Mouse (Mus musculus) liver, embryonic 15.5 days (tissue): ENCODE data around the gene Ddx17. TPM values are rescaled to one million over a fixed set of nuclear protein-coding genes. Genes with fewer than 3 reads are reported as not detected.

Experiments used
- ATAC-seq: fragments of 200-750 bp; cut with Nextera tagmentation; 2 replicates; pipeline ENCODE4 v1.8.0; 2017; ENCODE audit warnings: moderate number of reproducible peaks, mild to moderate bottlenecking, moderate library complexity; ENCODE audit not compliant: insufficient read depth
- H3K27ac ChIP-seq: fragments of 300-500 bp; sonication (generic); replicated peaks from 2 replicates; pipeline ENCODE4 v1.5.1; 2015; ENCODE audit warnings: mild to moderate bottlenecking, inconsistent platforms
- H3K27me3 ChIP-seq: fragments of 300-500 bp; sonication (generic); 2 replicates; pipeline ENCODE4 v1.6.1; 2015; ENCODE audit warnings: mild to moderate bottlenecking, inconsistent platforms
- H3K36me3 ChIP-seq: fragments of 300-500 bp; sonication (generic); replicated peaks from 2 replicates; pipeline ENCODE4 v1.6.1; 2015; ENCODE audit warnings: moderate library complexity, mild to moderate bottlenecking, inconsistent platforms
- H3K4me1 ChIP-seq: fragments of 300-500 bp; sonication (generic); replicated peaks from 2 replicates; pipeline ENCODE4 v1.6.1; 2015; ENCODE audit warnings: inconsistent platforms
- H3K4me2 ChIP-seq: fragments of 300-500 bp; sonication (generic); 2 replicates; pipeline ENCODE4 v1.6.1; 2015; ENCODE audit warnings: moderate library complexity, mild to moderate bottlenecking, inconsistent platforms
- H3K4me3 ChIP-seq: fragments of 300-500 bp; sonication (generic); replicated peaks from 2 replicates; pipeline ENCODE4 v1.5.1; 2015; ENCODE audit warnings: mild to moderate bottlenecking, inconsistent platforms
- H3K9ac ChIP-seq: fragments of 300-500 bp; sonication (generic); 2 replicates; pipeline ENCODE4 v1.6.1; 2015; ENCODE audit warnings: moderate library complexity, mild to moderate bottlenecking, inconsistent platforms
- H3K9me3 ChIP-seq: fragments of 300-500 bp; sonication (generic); replicated peaks from 2 replicates; pipeline ENCODE4 v1.6.1; 2016; ENCODE audit warnings: inconsistent platforms
- WGBS: fragments of 180-500 bp; shearing (Covaris S2); methylation state at CpG from one replicate; pipeline ENCODE4 v1.1.7; 2015; ENCODE audit warnings: mixed read lengths; ENCODE audit not compliant: insufficient replicate concordance; 5-methylcytosine and 5-hydroxymethylcytosine counted together
- microRNA-seq: library from miRNA; unstranded; fragments of <30 nt; microRNA quantifications from one replicate; pipeline ENCODE4, GENCODE M21; 2016
- polyA plus RNA-seq: library from polyadenylated mRNA; unstranded; fragments of >200 nt; fragmentation: Nextera tagmentation; extraction: Ambion mirVana; gene quantifications from 2 replicates; pipeline ENCODE4 v1.2.1, GENCODE M21; 2015

Gene Ddx17
- polyA plus RNA-seq, 1 experiment from 2014 or later: 11.6 TPM

GRCm38 (mm10) chr15:79504707-79505452 lies 41.7 kb downstream of the Ddx17 start, which contains the start of gene Kcnj4:
Kcnj4 (minus strand) TSS chr15:79505241.
- no peaks in the 10 kb centered on the region for H3K36me3 ChIP-seq
- H3K4me1 ChIP-seq: peaks cover 11% of the 10 kb centered on the region; the same call in 1 of the 2 replicates
- H3K9ac ChIP-seq: no peak within 1 kb of the TSS
- peak within 1 kb of the TSS; percentile 72 for H3K4me2 ChIP-seq
- WGBS: 2% methylated on average over 60 of the region's 60 CpGs
- H3K4me3 ChIP-seq: peak within 1 kb of the TSS; percentile 49
- H3K9me3 ChIP-seq: no peaks in the 10 kb centered on the region
- H3K27ac ChIP-seq: no peak within 1 kb of the TSS
- no peak for ATAC-seq
- peaks cover 99% of the 10 kb centered on the region for H3K27me3 ChIP-seq

GRCm38 (mm10) chr15:79503438-79503837 lies 43.1 kb downstream of the Ddx17 start:
- Histone ChIP-seq H3K36me3 (no peaks in the 10 kb centered on the region), H3K4me2 (no peak overlapping the region), H3K9me3 (no peaks in the 10 kb centered on the region), H3K4me3 (no peak overlapping the region), H3K27me3 (peaks cover 100% of the 10 kb centered on the region), H3K9ac (no peak overlapping the region), H3K4me1 (peaks cover 11% of the 10 kb centered on the region; the same call in 1 of the 2 replicates), H3K27ac (no peak overlapping the region)
- no peak for ATAC-seq
- 58% methylated on average over 5 of the region's 5 CpGs for WGBS

GRCm38 (mm10) chr15:79502891-79503341 lies 43.6 kb downstream of the Ddx17 start:
- ATAC-seq: no peak
- Histone ChIP-seq H3K4me3 (no peak overlapping the region), H3K4me2 (no peak overlapping the region), H3K9me3 (no peaks in the 10 kb centered on the region), H3K36me3 (no peaks in the 10 kb centered on the region), H3K4me1 (peaks cover 11% of the 10 kb centered on the region; the same call in 1 of the 2 replicates), H3K27ac (no peak overlapping the region), H3K27me3 (peaks cover 100% of the 10 kb centered on the region), H3K9ac (no peak overlapping the region)
- 16% methylated on average over 18 of the region's 18 CpGs for WGBS

- Histone ChIP-seq H3K36me3 (no peaks in the 10 kb centered on the region), H3K4me2 (no peak overlapping the region), H3K9ac (no peak overlapping the region), H3K27ac (no peak overlapping the region), H3K9me3 (no peaks in the 10 kb centered on the region), H3K4me1 (peaks cover under 1% of the 10 kb centered on the region; the same call in 1 of the 2 replicates), H3K4me3 (no peak overlapping the region), H3K27me3 (peaks cover 81% of the 10 kb centered on the region)
- no peak for ATAC-seq
- WGBS: 63% methylated on average over 17 of the region's 17 CpGs
Observed at GRCm38 (mm10) chr15:79500110-79500509, 46.4 kb downstream of the Ddx17 start.

- Histone ChIP-seq H3K9ac (no peak overlapping the region), H3K36me3 (no peaks in the 10 kb centered on the region), H3K27me3 (peaks cover 71% of the 10 kb centered on the region), H3K4me2 (no peak overlapping the region), H3K27ac (no peak overlapping the region), H3K9me3 (no peaks in the 10 kb centered on the region), H3K4me3 (no peak overlapping the region), H3K4me1 (no peaks in the 10 kb centered on the region)
- no peak for ATAC-seq
- 50% methylated on average over 18 of the region's 18 CpGs for WGBS
Observed at GRCm38 (mm10) chr15:79493527-79493926, 53.0 kb downstream of the Ddx17 start.

- no peak for ATAC-seq
- 58% methylated on average over 11 of the region's 11 CpGs for WGBS
Observed at GRCm38 (mm10) chr15:79489463-79489862, 57.1 kb downstream of the Ddx17 start.

GRCm38 (mm10) chr15:79481181-79481688 lies 65.3 kb downstream of the Ddx17 start:
- ATAC-seq: no peak
- 15% methylated on average over 15 of the region's 15 CpGs for WGBS

More at GRCm38 (mm10) chr15:79489463-79489862, 57.1 kb downstream of the Ddx17 start:
- Histone ChIP-seq H3K4me2 (no peak overlapping the region), H3K9ac (no peak overlapping the region), H3K9me3 (no peaks in the 10 kb centered on the region), H3K4me3 (no peak overlapping the region), H3K27me3 (peaks cover 53% of the 10 kb centered on the region), H3K36me3 (no peaks in the 10 kb centered on the region), H3K27ac (no peak overlapping the region), H3K4me1 (no peaks in the 10 kb centered on the region)

More at GRCm38 (mm10) chr15:79481181-79481688, 65.3 kb downstream of the Ddx17 start:
- no peak overlapping the region for H3K27ac ChIP-seq
- H3K27me3 ChIP-seq: peaks cover 24% of the 10 kb centered on the region
- H3K9me3 ChIP-seq: no peaks in the 10 kb centered on the region
- no peaks in the 10 kb centered on the region for H3K36me3 ChIP-seq
- no peak overlapping the region for H3K9ac ChIP-seq
- H3K4me2 ChIP-seq: no peak overlapping the region
- no peak overlapping the region for H3K4me3 ChIP-seq
- H3K4me1 ChIP-seq: no peaks in the 10 kb centered on the region

Small RNA genes lying within 50 kb of the gene (microRNA-seq; reads per million reads assigned to microRNA genes)
- gene Gm27903: not detected

Other genes with a start within 250 kb of the Ddx17 start
- 14.8 and 15.6 TPM in 2 replicates for gene Pla2g6, start 218.4 kb downstream of the Ddx17 start, polyA plus RNA-seq
- gene Maff, start 200.1 kb downstream of the Ddx17 start, polyA plus RNA-seq: 2.1 and 2.6 TPM in 2 replicates
- gene Tmem184b, start 143.2 kb downstream of the Ddx17 start, polyA plus RNA-seq: 11.6 and 11.7 TPM in 2 replicates
- gene Csnk1e, start 91.2 kb downstream of the Ddx17 start, polyA plus RNA-seq: 8.0 and 9.2 TPM in 2 replicates
- not detected in 2 replicates for gene Kcnj4, start 41.5 kb downstream of the Ddx17 start, polyA plus RNA-seq
- 4.5 and 5.3 TPM in 2 replicates for gene Kdelr3, start 30.3 kb downstream of the Ddx17 start, polyA plus RNA-seq
- gene Dmc1, start 58.4 kb upstream of the Ddx17 start, polyA plus RNA-seq: 0.18 and 0.24 TPM in 2 replicates
- gene Fam227a, start 112.2 kb upstream of the Ddx17 start, polyA plus RNA-seq: 0.05 and 0.12 TPM in 2 replicates
- 12.3 and 12.7 TPM in 2 replicates for gene Cby1, start 112.5 kb upstream of the Ddx17 start, polyA plus RNA-seq
- gene Tomm22, start 124.1 kb upstream of the Ddx17 start, polyA plus RNA-seq: 124 and 134 TPM in 2 replicates
- gene Josd1, start 141.2 kb upstream of the Ddx17 start, polyA plus RNA-seq: 20.1 and 22.3 TPM in 2 replicates
- 29.9 and 33.5 TPM in 2 replicates for gene Gtpbp1, start 144.1 kb upstream of the Ddx17 start, polyA plus RNA-seq
- 2.1 and 2.6 TPM in 2 replicates for gene Sun2, start 195.8 kb upstream of the Ddx17 start, polyA plus RNA-seq
- gene Dnal4, start 231.1 kb upstream of the Ddx17 start, polyA plus RNA-seq: 7.7 and 9.0 TPM in 2 replicates